8 mouse cellular contexts compared by ENCODE assay signal in genomic region chr2:26646643-26647293, GRCm38 (mm10). TPM values are rescaled to one million over a fixed set of nuclear protein-coding genes. Genes with fewer than 3 reads are reported as not detected.
A peak's percentile ranks its signal among the peaks of the same experiment; 100 is the strongest.
DNase-seq lines count a peak whose midpoint lies in the region; ATAC-seq lines count a peak whose summit lies in the region.

No protein-coding gene starts in this region.

- H3K4me1 ChIP-seq in hindbrain, embryonic 12.5 days, result no peaks in the 10 kb centered on the region

- no peak overlapping the region for H3K9ac ChIP-seq in hindbrain, embryonic 12.5 days

- WGBS in hindbrain, embryonic 12.5 days, result 24% methylated on average over 3 of the region's 3 CpGs

- no peaks in the 10 kb centered on the region for H3K9me3 ChIP-seq in hindbrain, embryonic 12.5 days (replicated peaks)

- no peak overlapping the region for H3K27ac ChIP-seq in hindbrain, embryonic 12.5 days

- no peaks in the 10 kb centered on the region for H3K36me3 ChIP-seq in hindbrain, embryonic 12.5 days

- no peak overlapping the region for H3K4me2 ChIP-seq in hindbrain, embryonic 12.5 days (replicated peaks)

- no peak overlapping the region for H3K4me3 ChIP-seq in hindbrain, embryonic 12.5 days

- ATAC-seq in hindbrain, embryonic 12.5 days (ENCODE audit: low FRiP score), result peak; percentile 95

- peak; percentile 94 for DNase-seq in R1 (ENCODE audit: low read depth, low spot score)
- peak; percentile 79 for DNase-seq in cerebellum, adult 9-10 months
- DNase-seq in frontal cortex, postnatal 10 days (ENCODE audit: low spot score in 2 of 2), result peak; percentile 74 to 76
- DNase-seq in layer of hippocampus, postnatal 10 days (ENCODE audit: low spot score in 2 of 2), result peak; percentile 80 to 83
- peak; percentile 88 for DNase-seq in lung, postnatal 36 days
- peak; percentile 60 for DNase-seq in right cerebral cortex, adult 18-20 months
- DNase-seq in urinary bladder, postnatal 25 days (ENCODE audit: low spot score), result no peak

- no peaks in the 10 kb centered on the region for H3K27me3 ChIP-seq in hindbrain, embryonic 12.5 days

RNA-seq across cellular contexts. Expression of gene Fam69b, which starts 18.5 kb away (rescaled TPM):
- polyA plus RNA-seq in hindbrain, embryonic 12.5 days (2016; fragmentation: Nextera tagmentation; extraction: Ambion mirVana), result 70.1 and 73.7 TPM in 2 replicates
- 10 to 100 TPM; 75.0 to 82.7 TPM for total RNA-seq in layer of hippocampus, postnatal 10 days (2021)

RNA-seq across cellular contexts. Expression of gene Lcn4, which starts 24.3 kb away (rescaled TPM):
- not detected in 2 replicates for polyA plus RNA-seq in hindbrain, embryonic 12.5 days (2016; fragmentation: Nextera tagmentation; extraction: Ambion mirVana)
- total RNA-seq in layer of hippocampus, postnatal 10 days (2021), result not detected

RNA-seq across cellular contexts. Expression of gene Agpat2, which starts 42.6 kb away (rescaled TPM):
- polyA plus RNA-seq in hindbrain, embryonic 12.5 days (2016; fragmentation: Nextera tagmentation; extraction: Ambion mirVana), result 11.7 and 13.1 TPM in 2 replicates
- total RNA-seq in layer of hippocampus, postnatal 10 days (2021), result 1 to 10 TPM; 2.1 to 2.5 TPM
